Mouse (Mus musculus): ENCODE results near the gene Gpsm1. TPM values are rescaled to one million over a fixed set of nuclear protein-coding genes. Genes with fewer than 3 reads are reported as not detected.

Gpsm1 gene
- 99.2 and 114 TPM in 2 replicates for polyA plus RNA-seq (2016; fragmentation: Nextera tagmentation; extraction: Ambion mirVana)

DNA sequence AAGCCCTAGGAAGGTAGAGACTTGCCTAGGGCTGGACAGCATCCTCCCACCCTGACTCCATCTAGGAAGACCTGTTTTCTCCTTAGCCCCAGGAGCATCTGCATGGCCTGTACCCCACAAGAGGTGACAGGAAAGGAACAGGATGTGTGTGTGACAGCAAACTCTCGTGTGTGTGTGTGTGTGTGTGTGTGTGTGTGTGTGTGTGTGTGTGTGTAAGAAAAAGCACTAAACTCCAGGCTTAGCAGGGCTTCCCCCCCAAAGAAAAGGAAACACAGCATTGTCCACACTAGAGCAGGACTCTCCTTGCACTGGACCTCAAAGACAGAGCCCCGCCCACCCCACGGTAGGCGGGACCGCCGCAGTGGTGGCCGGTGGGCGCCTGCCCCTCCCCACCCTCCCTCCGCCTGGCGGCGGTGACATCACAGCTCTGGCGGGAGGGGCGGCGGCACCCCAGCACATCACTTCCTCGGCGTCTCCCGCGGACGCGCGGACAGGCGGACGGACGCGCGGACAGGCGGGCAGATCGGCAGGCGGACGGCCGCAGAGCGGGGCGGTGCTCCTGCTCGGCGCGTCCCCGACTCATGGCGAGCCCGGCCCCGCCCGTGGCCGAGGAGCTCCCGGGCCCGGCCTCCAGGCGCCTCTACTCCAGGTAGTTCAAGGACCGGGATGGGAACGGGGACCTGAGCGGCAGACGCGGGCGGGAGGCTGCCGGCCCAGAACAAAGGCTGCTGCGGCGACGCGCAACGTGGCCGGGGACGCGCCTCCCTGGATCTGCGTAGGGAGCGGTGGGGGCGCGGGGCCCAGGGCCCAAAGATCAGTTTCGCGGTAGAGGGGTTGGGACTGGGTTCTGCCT is at the start of gene Gpsm1:
TSS of gene Gpsm1 (plus strand) at position 444 of the 853 bp plus-strand sequence.
- H3K27ac ChIP-seq: peak within 1 kb of the TSS; percentile 98
- H3K4me3 ChIP-seq: peak within 1 kb of the TSS; percentile 95
- H3K27me3 ChIP-seq (ENCODE audit: insufficient read depth, poor library complexity, severe bottlenecking): no peaks in the 10 kb centered on the region
- DNase-seq (ENCODE audit: low spot score): peak; percentile 92
- peaks cover 32% of the 10 kb centered on the region for H3K36me3 ChIP-seq
- WGBS: under 1% methylated on average over 66 of the region's 66 CpGs
- peaks cover 74% of the 10 kb centered on the region for H3K4me1 ChIP-seq (replicated peaks)
- H3K9me3 ChIP-seq: no peaks in the 10 kb centered on the region

DNA sequence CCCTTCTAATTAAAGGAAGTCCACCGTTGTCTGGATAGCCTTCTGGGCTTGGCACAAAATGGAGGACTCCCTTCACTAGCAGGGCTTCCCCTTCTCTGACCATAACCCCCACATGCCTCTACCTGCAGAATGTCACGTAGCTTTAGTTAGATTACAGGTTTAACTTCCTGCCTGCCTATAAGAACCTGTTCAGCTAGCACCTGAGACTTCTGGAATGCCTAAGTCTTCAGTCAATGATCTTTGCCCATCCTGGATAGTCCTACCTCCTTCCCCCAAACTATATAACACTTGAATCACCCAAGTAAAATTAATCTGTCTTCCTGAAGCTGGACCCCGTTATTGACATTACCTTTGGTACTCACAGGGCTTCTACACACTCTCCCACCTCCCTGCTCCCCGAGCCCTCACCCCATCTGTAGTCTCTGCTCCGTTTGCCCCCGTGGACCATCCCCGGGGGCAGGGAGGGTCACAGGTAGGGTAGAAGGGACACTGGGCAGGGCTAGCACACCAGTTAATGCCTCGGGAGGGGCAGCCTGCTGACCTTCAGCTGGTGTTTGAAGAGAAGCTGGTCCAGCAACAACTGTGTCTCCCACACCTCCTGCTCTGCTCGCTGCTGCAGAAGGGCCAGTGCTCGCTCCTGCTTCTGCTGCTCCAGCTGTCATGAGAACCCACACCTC is 49.1 kb upstream of the Gpsm1 start:
- Histone ChIP-seq H3K4me1 (replicated peaks) (peaks cover 11% of the 10 kb centered on the region; the same call in 1 of the 2 replicates), H3K4me3 (no peak overlapping the region), H3K27ac (no peak overlapping the region), H3K36me3 (no peaks in the 10 kb centered on the region), H3K9me3 (no peaks in the 10 kb centered on the region), H3K27me3 (ENCODE audit: insufficient read depth, poor library complexity, severe bottlenecking) (no peaks in the 10 kb centered on the region)
- DNase-seq (ENCODE audit: low spot score): no peak
- 85% methylated on average over 10 of the region's 10 CpGs for WGBS

DNA sequence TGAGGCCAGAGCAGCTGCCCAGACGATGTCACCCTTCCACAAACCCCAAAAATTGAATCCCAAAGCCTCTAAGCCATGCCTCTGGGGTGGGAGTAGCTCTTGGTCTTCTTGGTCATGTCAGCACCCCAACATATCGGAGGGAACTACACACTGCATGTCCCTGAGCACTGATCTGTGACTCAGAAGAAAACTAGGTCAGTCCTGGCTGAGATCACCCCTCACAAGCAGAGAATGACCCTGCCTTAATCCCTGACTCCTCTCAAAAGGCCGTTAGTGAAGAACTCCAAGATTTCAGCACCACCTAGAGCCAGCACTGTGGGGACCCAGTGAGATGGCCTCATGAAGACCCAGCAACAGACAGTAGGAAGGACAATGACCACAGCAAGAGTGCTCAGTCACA is 47.1 kb upstream of the Gpsm1 start:
- no peak for DNase-seq (ENCODE audit: low spot score)
- 66% methylated on average over 3 of the region's 3 CpGs for WGBS
- no peaks in the 10 kb centered on the region for H3K9me3 ChIP-seq

DNA sequence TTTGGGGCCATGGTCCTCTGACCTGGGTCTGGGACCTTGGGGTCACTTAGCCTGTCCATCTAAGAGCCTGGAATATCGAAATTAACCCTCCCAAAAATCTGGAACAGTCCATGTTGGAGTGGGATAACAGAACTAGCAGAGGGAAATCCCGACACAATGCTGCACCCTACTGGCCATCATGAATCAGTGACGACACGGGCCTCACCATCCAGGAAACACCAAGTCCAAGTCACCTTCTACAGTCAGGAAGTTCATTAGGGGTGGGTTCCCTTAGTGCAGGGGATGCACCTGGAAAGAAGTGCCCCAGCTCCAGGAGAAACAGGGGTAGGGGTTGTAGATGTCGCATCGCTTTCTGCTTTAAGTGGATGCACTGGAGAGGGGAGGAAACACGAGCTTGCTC is 41.7 kb upstream of the Gpsm1 start:
- Histone ChIP-seq H3K9me3 (no peaks in the 10 kb centered on the region), H3K4me1 (replicated peaks) (peaks cover 33% of the 10 kb centered on the region), H3K27me3 (ENCODE audit: insufficient read depth, poor library complexity, severe bottlenecking) (no peaks in the 10 kb centered on the region; the same call in 1 of the 2 replicates), H3K4me3 (no peak overlapping the region), H3K27ac (peak overlapping the region; percentile 77), H3K36me3 (no peaks in the 10 kb centered on the region)
- peak; percentile 64 for DNase-seq (ENCODE audit: low spot score)
- 20% methylated on average over 7 of the region's 7 CpGs for WGBS

More for the DNA sequence above, 47.1 kb upstream of the Gpsm1 start:
- Histone ChIP-seq H3K4me3 (no peak overlapping the region), H3K27me3 (ENCODE audit: insufficient read depth, poor library complexity, severe bottlenecking) (no peaks in the 10 kb centered on the region; the same call in 1 of the 2 replicates), H3K36me3 (no peaks in the 10 kb centered on the region), H3K4me1 (replicated peaks) (peaks cover 14% of the 10 kb centered on the region; the same call in 1 of the 2 replicates), H3K27ac (no peak overlapping the region)

DNA sequence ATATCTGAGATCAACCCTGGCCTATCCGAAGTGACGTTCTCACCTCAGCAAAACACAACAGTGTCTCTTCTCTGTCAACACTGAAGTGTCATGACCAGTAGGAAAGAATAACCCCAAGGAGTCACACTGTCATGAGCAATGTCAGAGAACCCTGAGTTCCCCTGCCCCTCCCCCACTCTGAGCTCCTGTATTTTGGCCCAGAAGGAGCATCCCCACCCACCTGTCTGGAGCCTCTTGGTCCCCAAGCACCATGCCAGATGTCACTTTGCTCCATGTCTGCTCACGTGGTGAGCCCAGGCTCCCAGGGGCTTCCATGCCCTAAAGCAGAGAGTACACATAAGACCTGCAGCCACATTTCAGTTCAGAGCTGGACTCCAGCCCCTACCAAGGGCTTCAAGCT is 35.6 kb upstream of the Gpsm1 start:
- peaks cover 3% of the 10 kb centered on the region; the same call in 1 of the 2 replicates for H3K27me3 ChIP-seq (ENCODE audit: insufficient read depth, poor library complexity, severe bottlenecking)
- H3K36me3 ChIP-seq: no peaks in the 10 kb centered on the region
- no peak for DNase-seq (ENCODE audit: low spot score)
- H3K9me3 ChIP-seq: no peaks in the 10 kb centered on the region
- WGBS: 86% methylated on average over 3 of the region's 3 CpGs
- no peak overlapping the region for H3K4me3 ChIP-seq
- no peak overlapping the region for H3K27ac ChIP-seq
- peaks cover 14% of the 10 kb centered on the region for H3K4me1 ChIP-seq (replicated peaks)

DNA sequence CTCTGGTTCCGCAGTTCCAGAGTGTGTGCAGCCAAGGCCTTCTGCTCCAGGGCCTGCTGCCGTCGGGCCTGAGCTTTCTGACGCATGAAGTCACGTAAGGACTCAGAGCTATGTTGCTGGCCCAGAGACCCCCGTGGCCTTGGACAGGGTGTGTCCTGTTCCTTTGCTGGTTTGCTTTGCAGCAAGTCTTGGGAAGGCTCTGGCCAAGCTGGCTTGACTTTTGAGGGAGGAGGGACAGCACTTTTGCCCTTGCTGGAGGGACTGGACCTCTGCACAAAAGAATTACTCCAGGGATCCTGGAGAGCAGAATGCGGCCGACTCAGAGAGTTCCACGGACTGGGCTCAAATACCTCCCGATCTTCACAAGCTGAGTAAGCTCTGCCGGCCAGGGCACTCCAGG is 34.7 kb upstream of the Gpsm1 start:
- Histone ChIP-seq H3K4me3 (no peak overlapping the region), H3K27ac (0 out of 2 replicates have a peak overlapping the region, but pooled peaks have one; percentile 6), H3K9me3 (no peaks in the 10 kb centered on the region), H3K27me3 (ENCODE audit: insufficient read depth, poor library complexity, severe bottlenecking) (peaks cover 3% of the 10 kb centered on the region; the same call in 1 of the 2 replicates), H3K36me3 (no peaks in the 10 kb centered on the region), H3K4me1 (replicated peaks) (peaks cover 10% of the 10 kb centered on the region)
- WGBS: 72% methylated on average over 11 of the region's 11 CpGs
- no peak for DNase-seq (ENCODE audit: low spot score)

DNA sequence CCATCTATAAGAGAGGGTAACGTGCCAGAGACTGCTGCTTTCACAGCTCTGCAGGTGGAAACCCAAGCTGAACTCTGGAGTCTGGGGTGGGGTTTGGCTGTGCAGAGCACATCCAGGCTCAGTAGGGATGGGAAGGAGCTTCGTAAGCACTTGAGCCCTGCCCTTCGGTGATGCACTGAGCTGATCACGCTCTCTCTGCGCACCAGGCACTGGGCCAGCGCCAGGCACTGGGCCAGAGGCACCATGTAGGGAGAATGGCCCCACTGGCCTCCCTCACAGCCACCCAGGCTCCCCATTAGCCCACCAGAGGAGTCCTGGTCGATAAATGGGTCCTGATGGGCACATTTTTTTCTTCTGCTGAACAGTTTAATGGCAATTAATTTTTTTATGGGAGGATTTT is 29.5 kb upstream of the Gpsm1 start:
- H3K27me3 ChIP-seq (ENCODE audit: insufficient read depth, poor library complexity, severe bottlenecking): no peaks in the 10 kb centered on the region
- no peak for DNase-seq (ENCODE audit: low spot score)
- H3K36me3 ChIP-seq: no peaks in the 10 kb centered on the region
- peak overlapping the region; percentile 23; the same call in 1 of the 2 replicates for H3K27ac ChIP-seq
- no peak overlapping the region for H3K4me3 ChIP-seq
- H3K9me3 ChIP-seq: no peaks in the 10 kb centered on the region
- peaks cover 12% of the 10 kb centered on the region for H3K4me1 ChIP-seq (replicated peaks)
- WGBS: 71% methylated on average over 7 of the region's 7 CpGs

DNA sequence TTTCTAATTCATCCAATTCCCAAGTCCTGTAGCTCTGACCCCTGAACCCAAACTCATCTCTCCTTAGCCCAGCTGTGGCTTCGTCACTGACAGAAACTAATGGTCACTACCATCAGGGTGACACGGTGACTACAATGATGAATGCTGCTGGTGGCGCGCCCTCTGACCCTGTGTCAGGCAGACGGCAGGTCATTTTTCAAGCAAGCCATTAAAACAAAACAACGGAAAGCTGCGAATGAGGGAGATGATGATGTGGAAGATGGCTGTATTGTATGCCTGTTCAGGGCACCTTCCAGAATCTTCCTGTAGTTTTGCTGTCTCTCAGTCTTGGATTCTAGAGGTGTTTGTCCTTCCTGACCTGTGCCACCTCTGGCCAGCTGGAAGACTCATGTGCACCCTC is 28.9 kb upstream of the Gpsm1 start:
- Histone ChIP-seq H3K4me3 (no peak overlapping the region), H3K27me3 (ENCODE audit: insufficient read depth, poor library complexity, severe bottlenecking) (no peaks in the 10 kb centered on the region), H3K36me3 (no peaks in the 10 kb centered on the region), H3K27ac (no peak overlapping the region), H3K9me3 (no peaks in the 10 kb centered on the region), H3K4me1 (replicated peaks) (peaks cover 12% of the 10 kb centered on the region)
- WGBS: 46% methylated on average over 7 of the region's 7 CpGs
- DNase-seq (ENCODE audit: low spot score): peak; percentile 54

DNA sequence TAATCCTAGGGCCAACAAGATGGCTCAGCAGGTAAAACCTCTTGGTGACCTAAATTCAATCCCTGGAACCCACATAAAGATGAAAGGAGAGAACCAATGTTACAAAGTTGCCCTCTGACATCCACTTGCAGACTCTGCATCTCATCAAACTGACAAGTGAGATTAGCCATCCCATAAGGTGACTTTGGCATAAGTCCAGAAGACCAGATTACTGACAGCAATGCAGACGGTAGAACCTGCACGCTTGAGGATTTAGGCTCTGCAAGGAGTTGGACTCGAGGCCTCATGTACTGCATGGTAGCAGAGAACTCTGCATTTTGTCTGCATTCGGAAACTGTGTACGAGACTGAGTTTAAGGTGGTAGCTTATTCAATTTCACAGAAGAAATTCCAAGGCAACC is 25.2 kb upstream of the Gpsm1 start:
- no peak for DNase-seq (ENCODE audit: low spot score)
- 93% methylated on average over 5 of the region's 5 CpGs for WGBS
- no peaks in the 10 kb centered on the region for H3K27me3 ChIP-seq (ENCODE audit: insufficient read depth, poor library complexity, severe bottlenecking)
- H3K27ac ChIP-seq: no peak overlapping the region
- H3K4me1 ChIP-seq (replicated peaks): peaks cover 17% of the 10 kb centered on the region
- H3K36me3 ChIP-seq: no peaks in the 10 kb centered on the region
- no peak overlapping the region for H3K4me3 ChIP-seq
- H3K9me3 ChIP-seq: no peaks in the 10 kb centered on the region

DNA sequence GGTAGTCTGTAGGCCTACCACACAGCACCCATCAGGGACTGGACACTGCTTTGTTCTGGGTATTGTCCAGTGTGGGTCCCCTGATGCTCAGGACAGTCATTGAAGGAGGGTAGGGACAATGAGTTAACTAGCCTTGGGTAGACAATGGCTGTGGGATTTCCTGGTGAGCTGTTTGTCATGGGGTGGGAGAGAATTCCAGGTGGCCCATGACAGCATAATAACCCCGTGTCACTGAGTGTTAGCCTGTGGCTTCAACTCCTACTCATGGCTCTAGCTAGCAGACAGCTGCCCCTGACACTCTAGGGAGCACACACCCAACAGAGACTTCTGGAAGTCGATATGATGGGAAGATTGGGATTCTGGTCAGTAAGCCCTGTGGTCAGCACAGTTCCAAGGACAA is 20.9 kb upstream of the Gpsm1 start, which contains the start of gene Ccdc187:
TSS of gene Ccdc187 (minus strand) at position 101 of the 400 bp plus-strand sequence.
- Histone ChIP-seq H3K36me3 (no peaks in the 10 kb centered on the region), H3K4me1 (replicated peaks) (peaks cover 39% of the 10 kb centered on the region), H3K27ac (no peak within 1 kb of the TSS), H3K27me3 (ENCODE audit: insufficient read depth, poor library complexity, severe bottlenecking) (peaks cover 9% of the 10 kb centered on the region), H3K4me3 (no peak within 1 kb of the TSS), H3K9me3 (no peaks in the 10 kb centered on the region)
- DNase-seq (ENCODE audit: low spot score): no peak
- 68% methylated on average over 2 of the region's 2 CpGs for WGBS

DNA sequence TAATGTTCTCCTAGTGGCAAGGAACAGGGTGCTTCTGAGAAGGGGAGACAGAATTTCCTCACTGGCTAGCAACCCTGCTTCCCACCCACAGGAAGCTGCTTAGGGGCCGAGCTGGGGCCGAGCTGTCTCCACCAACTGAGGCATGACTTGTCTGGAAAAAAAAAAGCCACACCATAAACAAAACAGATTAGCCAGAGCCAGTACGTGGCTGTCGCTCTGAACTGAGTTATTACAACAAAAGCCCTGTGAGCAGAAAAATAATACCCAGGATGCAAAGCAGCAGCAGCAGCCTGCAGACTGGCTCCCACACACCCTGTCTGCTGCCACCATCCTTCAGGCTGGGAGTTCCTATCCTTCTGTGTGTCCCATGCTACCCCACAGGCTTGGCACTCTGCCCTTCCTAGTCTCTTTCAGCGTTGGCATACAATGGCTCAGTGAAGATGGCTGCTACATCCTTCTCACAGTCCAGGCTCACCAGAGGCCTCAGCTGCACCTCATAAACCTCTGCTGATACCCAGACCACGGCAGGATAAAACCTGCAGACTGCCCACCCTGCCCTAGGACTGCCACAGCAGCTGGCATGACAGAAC is 18.6 kb upstream of the Gpsm1 start:
- H3K27ac ChIP-seq: peak overlapping the region; percentile 86
- WGBS: 59% methylated on average over 6 of the region's 6 CpGs

DNA sequence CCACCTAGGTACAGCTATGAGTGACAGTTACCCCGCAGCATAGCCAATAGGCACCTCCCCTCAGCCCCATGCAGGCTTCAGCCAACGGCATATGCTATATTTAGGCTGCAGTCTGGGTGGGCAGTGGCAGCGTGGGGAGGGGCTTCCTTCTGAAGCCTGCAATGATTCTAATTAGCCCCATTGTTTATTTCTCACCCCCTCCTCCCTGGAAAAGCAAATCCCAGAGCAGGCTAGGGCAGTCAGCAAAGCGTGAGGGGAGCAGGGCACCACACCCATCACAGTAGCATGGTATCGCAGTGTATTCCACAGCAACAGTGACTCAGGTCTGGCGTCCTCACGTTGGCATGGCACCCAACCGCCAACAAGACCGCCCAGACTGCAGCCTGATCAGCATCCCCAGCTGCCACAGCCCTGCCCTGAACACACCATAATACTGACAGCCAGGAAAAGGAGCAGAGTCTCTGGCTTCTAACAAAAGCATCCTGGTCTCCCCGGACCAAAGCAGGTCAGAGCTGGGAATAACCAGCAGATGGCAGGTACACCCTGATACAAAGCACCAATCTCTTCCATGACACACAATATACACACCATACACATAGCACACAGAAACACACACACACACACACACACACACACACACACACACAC is 17.0 kb upstream of the Gpsm1 start:
- H3K4me3 ChIP-seq: peak overlapping the region; percentile 31
- H3K9me3 ChIP-seq: no peaks in the 10 kb centered on the region
- 7% methylated on average over 10 of the region's 10 CpGs for WGBS
- H3K27ac ChIP-seq: peak overlapping the region; percentile 86
- peaks cover 56% of the 10 kb centered on the region for H3K4me1 ChIP-seq (replicated peaks)
- no peaks in the 10 kb centered on the region for H3K36me3 ChIP-seq
- peak; percentile 51 for DNase-seq (ENCODE audit: low spot score)
- H3K27me3 ChIP-seq (ENCODE audit: insufficient read depth, poor library complexity, severe bottlenecking): peaks cover 19% of the 10 kb centered on the region

More for the DNA sequence above, 18.6 kb upstream of the Gpsm1 start:
- Histone ChIP-seq H3K27me3 (ENCODE audit: insufficient read depth, poor library complexity, severe bottlenecking) (peaks cover 19% of the 10 kb centered on the region), H3K36me3 (no peaks in the 10 kb centered on the region), H3K4me1 (replicated peaks) (peaks cover 56% of the 10 kb centered on the region), H3K9me3 (no peaks in the 10 kb centered on the region), H3K4me3 (no peak overlapping the region)
- DNase-seq (ENCODE audit: low spot score): no peak

All from hindbrain, embryonic 10.5 days (tissue).